Mouse (Mus musculus) hindbrain, embryonic 14.5 days (tissue): ENCODE measurements around the gene Lyrm9. TPM values are rescaled to one million over a fixed set of nuclear protein-coding genes. Genes with fewer than 3 reads are reported as not detected.

ENCODE experiments used
- ATAC-seq: fragments of 200-750 bp; cut with Nextera tagmentation; 2 replicates; pipeline ENCODE4 v1.8.0; 2017; ENCODE audit warnings: moderate number of reproducible peaks, mild to moderate bottlenecking, moderate TSS enrichment, moderate library complexity; ENCODE audit not compliant: low FRiP score
- DNase-seq: peaks from one replicate; pipeline ENCODE4 v3.0.0-alpha.2; 2015; ENCODE audit warnings: low spot score
- H3K27ac ChIP-seq: fragments of 300-500 bp; sonication (generic); 2 replicates; pipeline ENCODE4 v1.5.1; 2014; ENCODE audit warnings: mild to moderate bottlenecking, moderate library complexity
- H3K27me3 ChIP-seq: fragments of 300-500 bp; sonication (generic); 2 replicates; pipeline ENCODE4 v1.6.1; 2014; ENCODE audit warnings: mild to moderate bottlenecking, low read length, mixed read lengths; ENCODE audit not compliant: control insufficient read depth, insufficient read depth
- H3K36me3 ChIP-seq: fragments of 300-500 bp; sonication (generic); replicated peaks from 2 replicates; pipeline ENCODE4 v1.6.1; 2014; ENCODE audit not compliant: control insufficient read depth, insufficient read depth
- H3K4me1 ChIP-seq: fragments of 300-500 bp; sonication (generic); replicated peaks from 2 replicates; pipeline ENCODE4 v1.6.1; 2014; ENCODE audit warnings: antibody characterized with exemption, low read length, mixed read lengths; ENCODE audit not compliant: control insufficient read depth, insufficient read depth
- H3K4me2 ChIP-seq: fragments of 300-500 bp; sonication (generic); replicated peaks from 2 replicates; pipeline ENCODE4 v1.6.1; 2014; ENCODE audit warnings: mild to moderate bottlenecking, moderate library complexity
- H3K4me3 ChIP-seq: fragments of 300-500 bp; sonication (generic); replicated peaks from 2 replicates; pipeline ENCODE4 v1.5.1; 2014; ENCODE audit warnings: mild to moderate bottlenecking, low read length
- H3K9ac ChIP-seq: fragments of 300-500 bp; sonication (generic); 2 replicates; pipeline ENCODE4 v1.6.1; 2014
- H3K9me3 ChIP-seq: fragments of 300-500 bp; sonication (generic); 2 replicates; pipeline ENCODE4 v1.6.1; 2016; ENCODE audit warnings: low read length; ENCODE audit not compliant: control insufficient read depth
- WGBS: fragments of 180-500 bp; shearing (Covaris S2); extraction: QIAGEN DNeasy Blood & Tissue Kit; methylation state at CpG from one replicate; pipeline ENCODE4 v1.1.7; 2014; 5-methylcytosine and 5-hydroxymethylcytosine counted together
- polyA plus RNA-seq: library from polyadenylated mRNA; unstranded; fragments of >200 nt; fragmentation: Nextera tagmentation; extraction: Ambion mirVana; gene quantifications from 2 replicates; pipeline ENCODE4 v1.2.1, GENCODE M21; 2014

Gene Lyrm9
- polyA plus RNA-seq, 1 experiment from 2014 or later, result 32.3 TPM

GRCm38 (mm10) chr11:78839491-78839890, 13.1 kb downstream of the Lyrm9 start:
- Histone ChIP-seq H3K9ac (no peak overlapping the region), H3K9me3 (no peaks in the 10 kb centered on the region), H3K4me1 (no peaks in the 10 kb centered on the region), H3K36me3 (0 out of 2 replicates have a peak, but pooled peaks cover 13% of the 10 kb centered on the region), H3K4me3 (no peak overlapping the region), H3K4me2 (no peak overlapping the region), H3K27me3 (no peaks in the 10 kb centered on the region), H3K27ac (no peak overlapping the region)
- DNase-seq (no peak), ATAC-seq (no peak)
- WGBS, result 60% methylated on average over 14 of the region's 14 CpGs

- Histone ChIP-seq H3K27ac (no peak overlapping the region), H3K4me3 (no peak overlapping the region), H3K36me3 (0 out of 2 replicates have a peak, but pooled peaks cover 13% of the 10 kb centered on the region), H3K4me1 (no peaks in the 10 kb centered on the region), H3K9me3 (no peaks in the 10 kb centered on the region), H3K27me3 (no peaks in the 10 kb centered on the region), H3K4me2 (no peak overlapping the region), H3K9ac (no peak overlapping the region)
- ATAC-seq, result no peak
- 85% methylated on average over 5 of the region's 5 CpGs for WGBS
- DNase-seq, result no peak
Observed at GRCm38 (mm10) chr11:78840141-78840540, 13.8 kb downstream of the Lyrm9 start.

- DNase-seq (no peak), ATAC-seq (no peak)
- no peaks in the 10 kb centered on the region for H3K4me1 ChIP-seq
- WGBS, result 95% methylated on average over 8 of the region's 8 CpGs
- H3K4me2 ChIP-seq, result no peak overlapping the region
- H3K9ac ChIP-seq, result no peak overlapping the region
- no peak overlapping the region for H3K27ac ChIP-seq
- H3K27me3 ChIP-seq, result no peaks in the 10 kb centered on the region
- H3K4me3 ChIP-seq, result no peak overlapping the region
- H3K9me3 ChIP-seq, result no peaks in the 10 kb centered on the region
- 0 out of 2 replicates have a peak, but pooled peaks cover 13% of the 10 kb centered on the region for H3K36me3 ChIP-seq
Observed at GRCm38 (mm10) chr11:78841987-78842386, 15.6 kb downstream of the Lyrm9 start.

- Histone ChIP-seq H3K4me1 (no peaks in the 10 kb centered on the region), H3K4me3 (no peak overlapping the region), H3K9ac (no peak overlapping the region), H3K36me3 (no peaks in the 10 kb centered on the region), H3K9me3 (no peaks in the 10 kb centered on the region), H3K27me3 (no peaks in the 10 kb centered on the region), H3K27ac (no peak overlapping the region), H3K4me2 (no peak overlapping the region)
- DNase-seq (no peak), ATAC-seq (no peak)
- WGBS, result 90% methylated on average over 4 of the region's 4 CpGs
Observed at GRCm38 (mm10) chr11:78846620-78847019, 20.2 kb downstream of the Lyrm9 start.

- ATAC-seq, result no peak
- H3K9me3 ChIP-seq, result no peaks in the 10 kb centered on the region
- no peak overlapping the region for H3K27ac ChIP-seq
- H3K36me3 ChIP-seq, result no peaks in the 10 kb centered on the region
- no peak overlapping the region for H3K4me3 ChIP-seq
- no peak for DNase-seq
- H3K4me2 ChIP-seq, result no peak overlapping the region
- no peaks in the 10 kb centered on the region for H3K27me3 ChIP-seq
- WGBS, result 64% methylated on average over 7 of the region's 7 CpGs
- H3K4me1 ChIP-seq, result no peaks in the 10 kb centered on the region
- H3K9ac ChIP-seq, result no peak overlapping the region
Observed at GRCm38 (mm10) chr11:78847884-78848848, 21.8 kb downstream of the Lyrm9 start.

GRCm38 (mm10) chr11:78849859-78850258, 23.5 kb downstream of the Lyrm9 start:
- WGBS, result 85% methylated on average over 3 of the region's 3 CpGs

GRCm38 (mm10) chr11:78851216-78851870, 25.0 kb downstream of the Lyrm9 start:
- no peak overlapping the region for H3K9ac ChIP-seq
- no peaks in the 10 kb centered on the region for H3K36me3 ChIP-seq
- no peak overlapping the region for H3K4me3 ChIP-seq
- DNase-seq (no peak), ATAC-seq (no peak)
- no peaks in the 10 kb centered on the region for H3K27me3 ChIP-seq
- no peaks in the 10 kb centered on the region for H3K4me1 ChIP-seq
- H3K9me3 ChIP-seq, result no peaks in the 10 kb centered on the region
- no peak overlapping the region for H3K4me2 ChIP-seq
- H3K27ac ChIP-seq, result no peak overlapping the region
- 37% methylated on average over 9 of the region's 9 CpGs for WGBS

More at GRCm38 (mm10) chr11:78849859-78850258, 23.5 kb downstream of the Lyrm9 start:
- Histone ChIP-seq H3K27me3 (no peaks in the 10 kb centered on the region), H3K9ac (no peak overlapping the region), H3K9me3 (no peaks in the 10 kb centered on the region), H3K36me3 (no peaks in the 10 kb centered on the region), H3K4me2 (no peak overlapping the region), H3K27ac (no peak overlapping the region), H3K4me3 (no peak overlapping the region), H3K4me1 (no peaks in the 10 kb centered on the region)
- DNase-seq, result no peak
- ATAC-seq, result no peak

GRCm38 (mm10) chr11:78851871-78852265, 25.5 kb downstream of the Lyrm9 start:
- Histone ChIP-seq H3K27me3 (no peaks in the 10 kb centered on the region), H3K9me3 (no peaks in the 10 kb centered on the region), H3K27ac (no peak overlapping the region), H3K4me2 (no peak overlapping the region), H3K4me3 (no peak overlapping the region), H3K36me3 (no peaks in the 10 kb centered on the region), H3K9ac (no peak overlapping the region), H3K4me1 (no peaks in the 10 kb centered on the region)
- WGBS, result 59% methylated on average over 6 of the region's 6 CpGs
- DNase-seq (no peak), ATAC-seq (no peak)

- Histone ChIP-seq H3K9ac (no peak overlapping the region), H3K27me3 (no peaks in the 10 kb centered on the region), H3K36me3 (no peaks in the 10 kb centered on the region), H3K27ac (no peak overlapping the region), H3K4me1 (no peaks in the 10 kb centered on the region), H3K4me3 (no peak overlapping the region), H3K4me2 (no peak overlapping the region), H3K9me3 (no peaks in the 10 kb centered on the region)
- WGBS, result 91% methylated on average over 11 of the region's 11 CpGs
- DNase-seq (no peak), ATAC-seq (no peak)
Observed at GRCm38 (mm10) chr11:78852529-78852928, 26.1 kb downstream of the Lyrm9 start.
